Mouse (Mus musculus): ENCODE data around the gene AL732309.1. TPM values are rescaled to one million over a fixed set of nuclear protein-coding genes. Genes with fewer than 3 reads are reported as not detected.
"Not testable (repeated sequence)": the region's sequence is repeated elsewhere in the genome, so short reads cannot be mapped to it uniquely, and the experiment has no call there.

The AL732309.1 gene
- polyA plus RNA-seq, 1 experiment from 2014 or later, result 6.8 TPM

- H3K4me2 ChIP-seq, result peak overlapping the region; percentile 69
- WGBS, result under 1% methylated on average over 81 of the region's 82 CpGs
- H3K9me3 ChIP-seq (ENCODE audit: control insufficient read depth, low read length), result no peaks in the 10 kb centered on the region
- peak; percentile 18; the same call in 1 of the 2 replicates for ATAC-seq (replicated peaks; ENCODE audit: low FRiP score)
- H3K36me3 ChIP-seq (ENCODE audit: control insufficient read depth, insufficient read depth, low read length), result no peaks in the 10 kb centered on the region
- DNase-seq (ENCODE audit: low spot score), result no peak
- H3K27me3 ChIP-seq (replicated peaks; ENCODE audit: control insufficient read depth, insufficient read depth, low read length), result peaks cover 3% of the 10 kb centered on the region; the same call in 1 of the 2 replicates
- H3K4me3 ChIP-seq (ENCODE audit: low read depth, low read length), result peak overlapping the region; percentile 75
- peaks cover 32% of the 10 kb centered on the region for H3K4me1 ChIP-seq (replicated peaks; ENCODE audit: control insufficient read depth, insufficient read depth, low read length)
- peak overlapping the region; percentile 39; the same call in 1 of the 2 replicates for H3K27ac ChIP-seq (ENCODE audit: low read depth, low read length)
- H3K9ac ChIP-seq (ENCODE audit: low read depth, low read length), result peak overlapping the region; percentile 63
Observed at GRCm38 (mm10) chr2:25262795-25263622, 16.3 kb upstream of the AL732309.1 start.

GRCm38 (mm10) chr2:25262291-25262767, 15.7 kb upstream of the AL732309.1 start, which contains the start of gene Tprn:
Gene Tprn (plus strand): TSS chr2:25262618.
- Histone ChIP-seq H3K9me3 (ENCODE audit: control insufficient read depth, low read length) (no peaks in the 10 kb centered on the region), H3K36me3 (ENCODE audit: control insufficient read depth, insufficient read depth, low read length) (no peaks in the 10 kb centered on the region), H3K27ac (ENCODE audit: low read depth, low read length) (peak within 1 kb of the TSS; percentile 71), H3K27me3 (replicated peaks; ENCODE audit: control insufficient read depth, insufficient read depth, low read length) (peaks cover 3% of the 10 kb centered on the region; the same call in 1 of the 2 replicates), H3K4me3 (ENCODE audit: low read depth, low read length) (peak within 1 kb of the TSS; percentile 75), H3K4me1 (replicated peaks; ENCODE audit: control insufficient read depth, insufficient read depth, low read length) (peaks cover 28% of the 10 kb centered on the region), H3K9ac (ENCODE audit: low read depth, low read length) (peak within 1 kb of the TSS; percentile 71), H3K4me2 (peak within 1 kb of the TSS; percentile 69)
- DNase-seq (ENCODE audit: low spot score), result peak; percentile 89
- WGBS, result under 1% methylated on average over 39 of the region's 39 CpGs
- peak; percentile 97 for ATAC-seq (replicated peaks; ENCODE audit: low FRiP score)

- DNase-seq (ENCODE audit: low spot score), result no peak
- Histone ChIP-seq H3K4me1 (replicated peaks; ENCODE audit: control insufficient read depth, insufficient read depth, low read length) (peaks cover 24% of the 10 kb centered on the region), H3K27ac (ENCODE audit: low read depth, low read length) (peak overlapping the region; percentile 71), H3K27me3 (replicated peaks; ENCODE audit: control insufficient read depth, insufficient read depth, low read length) (peaks cover 3% of the 10 kb centered on the region; the same call in 1 of the 2 replicates), H3K4me2 (peak overlapping the region; percentile 69), H3K9ac (ENCODE audit: low read depth, low read length) (peak overlapping the region; percentile 71), H3K36me3 (ENCODE audit: control insufficient read depth, insufficient read depth, low read length) (no peaks in the 10 kb centered on the region), H3K9me3 (ENCODE audit: control insufficient read depth, low read length) (no peaks in the 10 kb centered on the region), H3K4me3 (ENCODE audit: low read depth, low read length) (peak overlapping the region; percentile 75)
- WGBS, result 47% methylated on average over 12 of the region's 12 CpGs
- ATAC-seq (replicated peaks; ENCODE audit: low FRiP score), result peak; percentile 17; the same call in 1 of the 2 replicates
Observed at GRCm38 (mm10) chr2:25261870-25262269, 15.2 kb upstream of the AL732309.1 start.

GRCm38 (mm10) chr2:25258887-25259286, 12.2 kb upstream of the AL732309.1 start:
- H3K4me2 ChIP-seq, result peak overlapping the region; percentile 16; the same call in 1 of the 2 replicates
- no peak overlapping the region for H3K9ac ChIP-seq (ENCODE audit: low read depth, low read length)
- H3K4me1 ChIP-seq (replicated peaks; ENCODE audit: control insufficient read depth, insufficient read depth, low read length), result peaks cover 18% of the 10 kb centered on the region; the same call in 1 of the 2 replicates
- WGBS, result 55% methylated on average over 2 of the region's 2 CpGs
- no peaks in the 10 kb centered on the region for H3K36me3 ChIP-seq (ENCODE audit: control insufficient read depth, insufficient read depth, low read length)
- ATAC-seq (replicated peaks; ENCODE audit: low FRiP score), result no peak
- no peaks in the 10 kb centered on the region for H3K9me3 ChIP-seq (ENCODE audit: control insufficient read depth, low read length)
- no peaks in the 10 kb centered on the region for H3K27me3 ChIP-seq (replicated peaks; ENCODE audit: control insufficient read depth, insufficient read depth, low read length)
- H3K27ac ChIP-seq (ENCODE audit: low read depth, low read length), result no peak overlapping the region
- H3K4me3 ChIP-seq (ENCODE audit: low read depth, low read length), result no peak overlapping the region
- no peak for DNase-seq (ENCODE audit: low spot score)

DNA sequence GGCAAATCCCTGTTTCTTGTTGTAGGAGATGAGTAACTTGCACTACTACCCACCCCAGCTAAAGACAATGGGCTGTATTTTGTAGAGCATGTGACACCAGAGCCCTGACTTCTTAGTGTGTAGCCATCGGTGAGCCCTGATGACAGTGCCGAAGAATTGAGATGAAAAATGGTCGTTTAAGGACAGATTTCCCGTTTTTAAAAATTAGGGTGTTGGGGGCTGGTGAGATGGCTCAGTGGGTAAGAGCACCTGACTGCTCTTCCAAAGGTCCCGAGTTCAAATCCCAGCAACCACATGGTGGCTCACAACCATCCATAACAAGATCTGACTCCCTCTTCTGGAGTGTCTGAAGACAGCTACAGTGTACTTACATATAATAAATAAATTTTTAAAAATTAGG, 10.6 kb upstream of the AL732309.1 start:
- not testable (repeated sequence) for ATAC-seq (replicated peaks; ENCODE audit: low FRiP score); H3K4me3 ChIP-seq (ENCODE audit: low read depth, low read length); H3K9me3 ChIP-seq (ENCODE audit: control insufficient read depth, low read length); H3K27ac ChIP-seq (ENCODE audit: low read depth, low read length); H3K4me2 ChIP-seq; DNase-seq (ENCODE audit: low spot score); H3K9ac ChIP-seq (ENCODE audit: low read depth, low read length); H3K27me3 ChIP-seq (replicated peaks; ENCODE audit: control insufficient read depth, insufficient read depth, low read length); H3K36me3 ChIP-seq (ENCODE audit: control insufficient read depth, insufficient read depth, low read length)
- H3K4me1 ChIP-seq (replicated peaks; ENCODE audit: control insufficient read depth, insufficient read depth, low read length), result peaks cover 12% of the 10 kb centered on the region; the same call in 1 of the 2 replicates
- WGBS, result 81% methylated on average over 5 of the region's 5 CpGs

DNA sequence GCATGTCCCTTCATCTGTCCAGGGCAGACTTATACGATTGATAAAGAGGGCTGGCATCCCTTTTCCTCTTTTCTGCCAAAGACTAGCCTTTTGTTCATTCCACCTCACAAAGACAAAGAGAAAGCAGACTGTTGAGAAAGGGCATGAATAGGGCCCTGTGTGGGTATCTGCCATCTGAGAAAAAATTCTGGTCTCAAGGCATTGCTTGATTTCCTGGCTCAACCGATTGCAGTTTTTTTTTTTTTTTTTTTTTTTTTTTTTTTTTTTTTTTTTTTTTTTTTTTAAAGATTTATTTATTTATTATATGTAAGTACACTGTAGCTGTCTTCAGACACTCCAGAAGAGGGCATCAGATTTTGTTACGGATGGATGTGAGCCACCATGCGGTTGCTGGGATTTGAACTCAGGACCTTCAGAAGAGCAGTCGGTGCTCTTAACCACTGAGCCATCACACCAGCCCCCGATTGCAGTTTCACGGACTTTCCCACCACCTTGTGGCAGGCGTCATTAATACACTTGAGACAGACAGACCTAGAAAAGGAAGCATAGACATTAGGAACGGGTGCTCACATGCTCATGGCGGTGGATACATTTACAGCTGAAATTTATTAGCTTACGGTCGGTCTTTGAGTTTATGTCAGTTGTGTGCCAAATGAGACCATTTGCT, 9.9 kb upstream of the AL732309.1 start:
- H3K4me3 ChIP-seq (ENCODE audit: low read depth, low read length), result peak overlapping the region; percentile 92

GRCm38 (mm10) chr2:25255284-25255779, 8.7 kb upstream of the AL732309.1 start, which contains the start of gene Tmem203:
Gene Tmem203 (plus strand): TSS chr2:25255439.
- ATAC-seq (replicated peaks; ENCODE audit: low FRiP score) (peak; percentile 83), DNase-seq (ENCODE audit: low spot score) (peak; percentile 98)
- Histone ChIP-seq H3K36me3 (ENCODE audit: control insufficient read depth, insufficient read depth, low read length) (peaks cover 17% of the 10 kb centered on the region), H3K27me3 (replicated peaks; ENCODE audit: control insufficient read depth, insufficient read depth, low read length) (no peaks in the 10 kb centered on the region), H3K9me3 (ENCODE audit: control insufficient read depth, low read length) (no peaks in the 10 kb centered on the region), H3K27ac (ENCODE audit: low read depth, low read length) (peak within 1 kb of the TSS; percentile 76), H3K4me3 (ENCODE audit: low read depth, low read length) (peak within 1 kb of the TSS; percentile 92), H3K4me1 (replicated peaks; ENCODE audit: control insufficient read depth, insufficient read depth, low read length) (peaks cover 12% of the 10 kb centered on the region; the same call in 1 of the 2 replicates), H3K9ac (ENCODE audit: low read depth, low read length) (peak within 1 kb of the TSS; percentile 87), H3K4me2 (peak within 1 kb of the TSS; percentile 98)
- under 1% methylated on average over 39 of the region's 39 CpGs for WGBS

More for the DNA sequence above, 9.9 kb upstream of the AL732309.1 start:
- H3K4me2 ChIP-seq, result peak overlapping the region; percentile 98
- H3K4me1 ChIP-seq (replicated peaks; ENCODE audit: control insufficient read depth, insufficient read depth, low read length), result peaks cover 12% of the 10 kb centered on the region; the same call in 1 of the 2 replicates
- H3K9me3 ChIP-seq (ENCODE audit: control insufficient read depth, low read length); DNase-seq (ENCODE audit: low spot score); ATAC-seq (replicated peaks; ENCODE audit: low FRiP score); H3K27ac ChIP-seq (ENCODE audit: low read depth, low read length); H3K27me3 ChIP-seq (replicated peaks; ENCODE audit: control insufficient read depth, insufficient read depth, low read length); H3K36me3 ChIP-seq (ENCODE audit: control insufficient read depth, insufficient read depth, low read length): not testable (repeated sequence)
- peak overlapping the region; percentile 87 for H3K9ac ChIP-seq (ENCODE audit: low read depth, low read length)
- WGBS, result 45% methylated on average over 11 of the region's 12 CpGs

- ATAC-seq (replicated peaks; ENCODE audit: low FRiP score) (no peak), DNase-seq (ENCODE audit: low spot score) (no peak)
- Histone ChIP-seq H3K9me3 (ENCODE audit: control insufficient read depth, low read length) (no peaks in the 10 kb centered on the region), H3K27ac (ENCODE audit: low read depth, low read length) (no peak overlapping the region), H3K4me1 (replicated peaks; ENCODE audit: control insufficient read depth, insufficient read depth, low read length) (peaks cover 12% of the 10 kb centered on the region; the same call in 1 of the 2 replicates), H3K27me3 (replicated peaks; ENCODE audit: control insufficient read depth, insufficient read depth, low read length) (no peaks in the 10 kb centered on the region), H3K4me2 (no peak overlapping the region), H3K9ac (ENCODE audit: low read depth, low read length) (no peak overlapping the region), H3K4me3 (ENCODE audit: low read depth, low read length) (no peak overlapping the region), H3K36me3 (ENCODE audit: control insufficient read depth, insufficient read depth, low read length) (peaks cover 33% of the 10 kb centered on the region)
- WGBS, result 88% methylated on average over 1 of the region's 1 CpGs
Observed at GRCm38 (mm10) chr2:25252331-25252730, 5.7 kb upstream of the AL732309.1 start.
